13 mouse cellular contexts compared by ENCODE assay signal in genomic region chr5:71955070-71955685, GRCm38 (mm10).
DNase-seq lines count a peak whose midpoint lies in the region; ATAC-seq lines count a peak whose summit lies in the region.
"Had no signal": no experiment of that assay in that cellular context is flagged by ENCODE, and none has a peak within 500 bp of the region (broad histone marks: within the 10 kb centered on the region; RNA-seq: fewer than 3 reads in every experiment).

No protein-coding gene starts in this region.

- peak; percentile 56 for ATAC-seq in hindbrain, embryonic 11.5 days (ENCODE audit: low FRiP score)
- ATAC-seq in forebrain, embryonic 16.5 days: peak; percentile 88
- ATAC-seq in midbrain, embryonic 16.5 days: peak; percentile 95
- ATAC-seq in monocyte, adult 5-6 weeks (replicated peaks; ENCODE audit: insufficient number of reproducible peaks, low FRiP score, low TSS enrichment, poor library complexity, severe bottlenecking): no peak

- H3K36me3 ChIP-seq in hindbrain, embryonic 11.5 days (ENCODE audit: control insufficient read depth, insufficient read depth, low read length): no peaks in the 10 kb centered on the region
- no peaks in the 10 kb centered on the region for H3K36me3 ChIP-seq in hindbrain, embryonic 10.5 days
- H3K36me3 ChIP-seq in forebrain, embryonic 16.5 days (ENCODE audit: control insufficient read depth, insufficient read depth): no peaks in the 10 kb centered on the region
- H3K36me3 ChIP-seq in midbrain, embryonic 16.5 days (ENCODE audit: control insufficient read depth, insufficient read depth, low read length): no peaks in the 10 kb centered on the region
- H3K36me3 ChIP-seq: limb, embryonic 12.5 days; lung, embryonic 15.5 days had no signal

- H3K27me3 ChIP-seq in hindbrain, embryonic 11.5 days (ENCODE audit: control insufficient read depth, insufficient read depth, low read length): no peaks in the 10 kb centered on the region
- no peaks in the 10 kb centered on the region for H3K27me3 ChIP-seq in hindbrain, embryonic 10.5 days (ENCODE audit: insufficient read depth, poor library complexity, severe bottlenecking)
- no peaks in the 10 kb centered on the region for H3K27me3 ChIP-seq in forebrain, embryonic 16.5 days (replicated peaks; ENCODE audit: control insufficient read depth, insufficient read depth, low read length)
- no peaks in the 10 kb centered on the region for H3K27me3 ChIP-seq in midbrain, embryonic 16.5 days (ENCODE audit: control insufficient read depth, insufficient read depth, low read depth, low read length)
- H3K27me3 ChIP-seq: limb, embryonic 12.5 days; lung, embryonic 15.5 days had no signal

- no peak overlapping the region for H3K4me2 ChIP-seq in hindbrain, embryonic 11.5 days (replicated peaks; ENCODE audit: low read depth, low read length)
- no peak overlapping the region for H3K4me2 ChIP-seq in forebrain, embryonic 16.5 days (ENCODE audit: low read length)
- no peak overlapping the region for H3K4me2 ChIP-seq in midbrain, embryonic 16.5 days (ENCODE audit: low read length)
- H3K4me2 ChIP-seq: limb, embryonic 12.5 days; lung, embryonic 15.5 days had no signal

- H3K9me3 ChIP-seq in hindbrain, embryonic 11.5 days (ENCODE audit: control insufficient read depth, low read length): no peaks in the 10 kb centered on the region
- H3K9me3 ChIP-seq in hindbrain, embryonic 10.5 days: no peaks in the 10 kb centered on the region
- no peaks in the 10 kb centered on the region for H3K9me3 ChIP-seq in forebrain, embryonic 16.5 days (ENCODE audit: control insufficient read depth, low read length)
- no peaks in the 10 kb centered on the region for H3K9me3 ChIP-seq in midbrain, embryonic 16.5 days (replicated peaks; ENCODE audit: control insufficient read depth, low read length, poor library complexity, severe bottlenecking)
- H3K9me3 ChIP-seq: limb, embryonic 12.5 days; lung, embryonic 15.5 days had no signal

- H3K4me1 ChIP-seq in hindbrain, embryonic 11.5 days (replicated peaks; ENCODE audit: control insufficient read depth, insufficient read depth, low read length): no peaks in the 10 kb centered on the region
- no peaks in the 10 kb centered on the region for H3K4me1 ChIP-seq in hindbrain, embryonic 10.5 days (replicated peaks)
- peaks cover 6% of the 10 kb centered on the region for H3K4me1 ChIP-seq in forebrain, embryonic 16.5 days (replicated peaks; ENCODE audit: control insufficient read depth, insufficient read depth, low read length)
- H3K4me1 ChIP-seq in midbrain, embryonic 16.5 days (ENCODE audit: control insufficient read depth, insufficient read depth, low read length): peaks cover 7% of the 10 kb centered on the region; the same call in 1 of the 2 replicates
- H3K4me1 ChIP-seq: limb, embryonic 12.5 days; lung, embryonic 15.5 days had no signal

- no peak overlapping the region for H3K4me3 ChIP-seq in hindbrain, embryonic 11.5 days (ENCODE audit: low read depth, low read length)
- H3K4me3 ChIP-seq in hindbrain, embryonic 10.5 days: no peak overlapping the region
- H3K4me3 ChIP-seq in forebrain, embryonic 16.5 days (replicated peaks; ENCODE audit: low read length): no peak overlapping the region
- no peak overlapping the region for H3K4me3 ChIP-seq in midbrain, embryonic 16.5 days (ENCODE audit: low read depth, low read length)
- H3K4me3 ChIP-seq: limb, embryonic 12.5 days; lung, embryonic 15.5 days had no signal

- DNase-seq in hindbrain, embryonic 11.5 days (ENCODE audit: low spot score): no peak
- no peak for DNase-seq in hindbrain, embryonic 10.5 days (ENCODE audit: low spot score)
- DNase-seq in adrenal gland, adult 8-10 months: peak; percentile 6
- no peak for DNase-seq in heart, adult 9 months (ENCODE audit: low spot score in 2 of 2)
- DNase-seq in spleen, postnatal 10 days (ENCODE audit: low spot score in 2 of 2): no peak
- DNase-seq: cerebellum, adult 11-12 months; kidney, adult 18-20 months; thymus, postnatal 14 days had no signal

- no peak overlapping the region for H3K9ac ChIP-seq in hindbrain, embryonic 11.5 days (ENCODE audit: low read depth, low read length)
- H3K9ac ChIP-seq in forebrain, embryonic 16.5 days (replicated peaks; ENCODE audit: low read depth, low read length): no peak overlapping the region
- H3K9ac ChIP-seq in midbrain, embryonic 16.5 days (ENCODE audit: low read depth, low read length): no peak overlapping the region
- H3K9ac ChIP-seq: limb, embryonic 12.5 days; lung, embryonic 15.5 days had no signal

- WGBS in hindbrain, embryonic 11.5 days: 71% methylated on average over 5 of the region's 5 CpGs
- WGBS in hindbrain, embryonic 10.5 days: 61% methylated on average over 5 of the region's 5 CpGs
- WGBS in forebrain, embryonic 16.5 days: 32% methylated on average over 5 of the region's 5 CpGs
- 18% methylated on average over 5 of the region's 5 CpGs for WGBS in midbrain, embryonic 16.5 days

- no peak overlapping the region for H3K27ac ChIP-seq in hindbrain, embryonic 11.5 days (ENCODE audit: low read depth, low read length)
- no peak overlapping the region for H3K27ac ChIP-seq in hindbrain, embryonic 10.5 days
- no peak overlapping the region for H3K27ac ChIP-seq in forebrain, embryonic 16.5 days (ENCODE audit: low read length)
- no peak overlapping the region for H3K27ac ChIP-seq in midbrain, embryonic 16.5 days (ENCODE audit: low read length)
- H3K27ac ChIP-seq: limb, embryonic 12.5 days; lung, embryonic 15.5 days had no signal
